Mouse (Mus musculus): ENCODE results near the gene Prkd1.

The Prkd1 gene

DNA sequence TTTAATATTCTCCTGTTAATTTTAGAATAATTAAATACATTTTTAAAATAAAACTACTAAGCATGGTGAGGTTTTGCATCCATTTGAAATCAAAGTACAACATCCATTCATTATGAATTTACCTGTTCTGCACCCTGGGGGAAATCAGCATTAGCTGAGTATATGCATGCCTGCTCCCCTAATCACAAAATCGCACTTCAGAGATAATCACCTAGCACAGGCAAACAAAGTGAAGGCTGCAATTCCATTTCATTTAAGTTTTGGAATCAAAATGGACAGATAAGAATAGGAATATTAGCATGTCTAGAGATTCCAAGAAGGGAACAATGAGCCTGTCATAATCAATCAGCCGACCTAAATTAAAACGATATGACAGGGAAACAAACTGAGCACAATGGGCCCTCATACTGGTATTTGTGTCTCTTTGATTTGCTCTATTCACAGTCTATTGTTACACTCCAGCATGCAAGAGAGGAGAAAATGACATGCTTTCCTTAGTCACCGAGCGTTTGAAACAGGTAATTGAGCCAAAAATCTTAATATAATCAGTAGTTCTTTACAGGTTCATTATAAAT, 218.7 kb downstream of the Prkd1 start:
- no peak for DNase-seq (ENCODE audit: low spot score)

DNA sequence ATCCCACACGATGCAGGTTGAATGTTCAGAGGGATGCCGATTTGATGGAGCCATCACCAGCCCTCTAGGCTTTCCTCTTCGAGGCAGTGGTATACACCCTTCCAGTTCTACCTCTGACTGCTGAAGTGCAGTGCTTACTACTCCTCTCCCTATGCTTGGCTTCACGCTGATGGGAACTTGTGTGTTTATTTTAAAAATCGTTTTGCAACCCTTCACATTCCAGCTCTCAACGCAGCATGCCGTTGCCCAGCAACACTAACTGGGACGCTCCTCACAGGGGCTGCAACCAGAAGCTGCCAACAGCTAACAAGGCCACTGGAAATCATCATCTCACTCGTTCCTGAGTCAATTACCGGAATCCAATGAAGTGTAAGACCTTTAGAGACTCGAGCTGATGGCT, 296.5 kb downstream of the Prkd1 start:
- DNase-seq (ENCODE audit: low spot score), result peak; percentile 40

DNA sequence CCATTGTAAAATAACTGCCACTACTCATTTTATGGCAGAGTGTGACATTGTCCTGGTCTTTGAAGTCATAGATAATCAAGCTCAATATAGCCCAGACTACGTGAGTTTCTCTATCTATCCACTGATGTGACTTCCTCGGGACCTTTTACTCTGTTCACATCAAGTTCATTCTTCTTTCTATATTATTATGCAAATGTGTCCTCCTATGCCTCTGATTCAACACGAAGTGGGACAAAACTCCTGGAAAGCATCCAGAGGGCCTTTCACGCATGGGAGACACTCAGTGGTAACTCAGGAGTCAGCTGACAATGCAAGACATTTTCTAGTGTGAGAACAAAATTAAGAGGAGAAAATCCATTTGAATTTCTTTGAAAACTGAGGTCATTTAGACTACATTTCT, 315.7 kb downstream of the Prkd1 start:
- DNase-seq (ENCODE audit: low spot score), result no peak

DNA sequence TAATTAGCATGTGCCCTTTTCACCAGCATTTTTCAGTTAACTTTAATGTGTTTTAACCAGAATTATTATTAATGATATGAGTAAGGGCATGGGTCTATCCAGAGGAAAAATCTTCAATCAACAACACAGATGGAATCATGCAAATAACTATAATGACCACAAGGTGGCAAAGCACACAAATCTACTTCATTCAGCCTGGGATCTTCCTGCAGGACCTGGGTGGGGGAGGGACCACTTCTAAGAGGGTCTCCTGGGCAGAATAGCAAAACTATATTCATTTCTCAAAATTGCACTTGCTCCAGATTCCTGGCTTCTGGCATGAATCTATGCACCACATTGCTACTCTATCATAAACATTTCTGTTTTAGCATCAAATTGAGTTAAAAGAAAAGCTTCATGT, 334.3 kb downstream of the Prkd1 start:
- no peak for DNase-seq (ENCODE audit: low spot score)

DNA sequence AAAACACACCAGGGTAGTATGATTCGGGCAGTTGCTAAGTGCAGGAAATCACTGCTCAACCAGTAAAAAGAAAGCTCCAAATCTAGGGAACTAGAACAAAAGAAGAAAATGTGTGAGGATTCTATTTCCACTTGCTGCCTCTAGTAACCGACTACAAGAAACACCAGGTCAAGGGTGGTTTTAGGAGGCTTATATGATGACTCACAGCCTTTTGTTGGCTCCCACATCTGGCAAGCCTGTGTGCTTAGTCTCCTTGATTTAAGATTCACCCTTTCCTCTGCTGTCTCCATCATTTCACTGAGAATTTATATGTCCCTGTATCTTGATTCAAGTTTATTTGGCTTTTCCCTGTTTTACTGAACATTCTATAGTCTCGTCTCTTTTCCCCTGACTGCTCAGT, 339.6 kb downstream of the Prkd1 start:
- no peak for DNase-seq (ENCODE audit: low spot score)

DNA sequence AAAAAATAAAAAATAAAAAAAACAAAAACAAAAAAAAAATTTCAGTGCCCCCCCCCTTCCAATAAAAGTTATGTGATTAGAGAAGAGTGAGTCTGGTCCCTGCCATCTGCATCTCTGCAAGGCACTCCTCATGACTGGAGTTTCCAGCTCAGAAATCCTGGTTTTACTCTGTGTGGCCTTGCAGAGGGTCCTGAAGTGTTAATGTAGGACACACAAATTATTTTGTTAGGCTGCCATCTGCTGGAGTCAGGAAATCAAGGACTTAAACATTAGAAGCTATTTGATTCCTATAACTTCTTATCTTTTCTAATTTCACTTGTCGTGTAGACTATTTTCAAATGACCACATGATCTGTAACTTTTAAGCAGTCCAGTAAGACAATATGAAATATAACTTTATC, 347.6 kb downstream of the Prkd1 start:
- no peak for DNase-seq (ENCODE audit: low spot score)

DNA sequence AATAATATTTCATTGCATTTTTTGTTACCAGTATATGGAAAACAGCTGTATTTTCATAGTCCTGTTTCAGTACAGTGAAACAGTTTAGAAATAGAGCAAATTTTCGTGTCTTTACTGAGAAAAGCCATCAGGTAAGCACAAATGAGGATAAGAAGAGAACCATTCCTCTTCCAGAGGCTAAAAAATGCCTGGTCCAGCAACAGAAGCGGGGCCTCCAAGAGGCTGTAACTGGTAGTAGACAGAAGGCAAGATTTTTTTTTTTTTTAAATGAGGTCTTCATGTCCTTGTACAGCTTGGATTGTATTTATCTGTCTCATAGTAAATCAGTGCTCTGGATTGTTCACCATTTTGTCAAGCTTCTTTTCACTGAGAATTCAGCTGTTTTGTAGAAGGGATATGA, 352.8 kb downstream of the Prkd1 start:
- DNase-seq (ENCODE audit: low spot score), result no peak

DNA sequence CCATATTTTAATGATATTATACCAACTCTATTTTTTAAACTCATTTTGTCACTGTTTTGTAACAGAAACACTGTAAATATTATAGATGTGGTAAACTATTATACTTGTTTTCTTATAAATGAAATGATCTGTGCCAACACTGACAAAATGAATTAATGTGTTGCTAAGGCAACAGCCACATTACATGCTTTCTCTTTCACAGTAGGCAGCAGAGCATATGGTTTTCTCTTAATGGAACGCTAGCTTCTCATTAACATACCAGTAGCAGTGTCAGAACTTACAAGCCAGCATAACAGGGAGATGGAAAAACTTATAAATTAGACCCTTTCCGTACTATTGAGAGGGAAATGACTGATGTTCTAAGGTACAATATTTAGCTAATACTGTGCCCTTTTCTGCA, 353.3 kb downstream of the Prkd1 start:
- no peak for DNase-seq (ENCODE audit: low spot score)

DNA sequence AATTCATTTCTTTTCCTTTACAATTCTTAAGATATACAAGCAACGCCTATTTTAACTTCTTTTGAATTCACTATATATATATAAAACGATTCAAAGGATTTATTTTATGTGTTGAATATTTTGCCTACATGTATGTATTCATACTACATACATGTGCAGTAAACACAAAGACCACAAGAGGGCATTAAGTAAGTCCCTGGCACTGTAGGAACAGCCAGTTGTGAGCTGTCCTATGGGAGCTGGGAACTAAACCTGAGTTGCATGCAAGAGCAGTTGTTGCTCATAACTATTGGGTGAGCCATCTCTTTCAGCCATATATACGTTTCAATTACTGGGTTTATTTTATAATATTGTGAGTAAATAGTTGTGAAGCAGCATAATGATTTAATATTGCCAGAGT, 356.1 kb downstream of the Prkd1 start:
- DNase-seq (ENCODE audit: low spot score), result no peak
